Mouse (Mus musculus) heart, embryonic 16.5 days (tissue): Measurements from ENCODE around the gene Ipo7. TPM values are rescaled to one million over a fixed set of nuclear protein-coding genes. Genes with fewer than 3 reads are reported as not detected.

Experiments used
- polyA plus RNA-seq: library from polyadenylated mRNA; unstranded; fragments of >200 nt; fragmentation: Nextera tagmentation; extraction: Ambion mirVana; gene quantifications from 2 replicates; pipeline ENCODE4 v1.2.1, GENCODE M21; 2015

The Ipo7 gene
- polyA plus RNA-seq, 1 experiment from 2014 or later, result 41.2 TPM

Other genes with a start within 250 kb of the Ipo7 start
- 0.53 and 0.64 TPM in 2 replicates for gene Nrip3, start 236.2 kb upstream of the Ipo7 start, polyA plus RNA-seq
- 8.9 and 9.9 TPM in 2 replicates for gene Scube2, start 152.6 kb upstream of the Ipo7 start, polyA plus RNA-seq
- gene Dennd5a, start 57.8 kb upstream of the Ipo7 start, polyA plus RNA-seq, result 33.6 and 38.8 TPM in 2 replicates
- gene Tmem41b, start 31.3 kb upstream of the Ipo7 start, polyA plus RNA-seq, result 44.0 and 50.6 TPM in 2 replicates
- gene Zfp143, start 42.9 kb downstream of the Ipo7 start, polyA plus RNA-seq, result 14.1 and 15.8 TPM in 2 replicates
- 20.8 and 20.9 TPM in 2 replicates for gene Wee1, start 103.8 kb downstream of the Ipo7 start, polyA plus RNA-seq
- 21.4 and 22.3 TPM in 2 replicates for gene Swap70, start 203.4 kb downstream of the Ipo7 start, polyA plus RNA-seq